Mouse (Mus musculus) MEL (cell line): ENCODE results near the gene Hhex. TPM values are rescaled to one million over a fixed set of nuclear protein-coding genes. Genes with fewer than 3 reads are reported as not detected.
A peak's percentile ranks its signal among the peaks of the same experiment; 100 is the strongest.

Source experiments
- DNase-seq: peaks from one replicate; pipeline ENCODE4 v3.0.0; 2011; ENCODE audit warnings: low read depth, low spot score
- H3K27ac ChIP-seq: 2 replicates; pipeline ENCODE4 v1.5.1; 2012; ENCODE audit warnings: low read depth, mild to moderate bottlenecking, control low read depth, low read length, moderate library complexity; ENCODE audit not compliant: control insufficient read depth
- H3K27me3 ChIP-seq, 2 experiments: fragments of 150-350 bp in 1 of 2; sonication (generic) in 1 of 2; 2 replicates each; pipeline ENCODE4 v1.6.1; 2012; ENCODE audit warnings: low read length in 2 of 2, mild to moderate bottlenecking in 2 of 2, improper control_type of control experiment in 1 of 2, moderate library complexity in 1 of 2; ENCODE audit not compliant: insufficient read depth in 2 of 2, control insufficient read depth in 1 of 2
- H3K36me3 ChIP-seq, 2 experiments: 2 replicates each; pipeline ENCODE4 v1.6.1; 2012 to 2014; ENCODE audit warnings: low read length in 2 of 2, improper control_type of control experiment in 1 of 2, inconsistent platforms in 1 of 2, mild to moderate bottlenecking in 1 of 2; ENCODE audit not compliant: insufficient read depth in 2 of 2, control insufficient read depth in 1 of 2
- H3K4me1 ChIP-seq, 2 experiments: fragments of 150-350 bp in 1 of 2; sonication (generic) in 1 of 2; 2 replicates each; pipeline ENCODE4 v1.6.1; 2012; ENCODE audit warnings: low read length in 2 of 2, improper control_type of control experiment in 1 of 2, mild to moderate bottlenecking in 1 of 2; ENCODE audit not compliant: insufficient read depth in 2 of 2, control insufficient read depth in 1 of 2
- H3K4me3 ChIP-seq, 2 experiments: fragments of 150-350 bp in 1 of 2; sonication (generic) in 1 of 2; 2 replicates each; pipeline ENCODE4 v1.5.1; 2012; ENCODE audit warnings: low read depth in 2 of 2, low read length in 2 of 2, mild to moderate bottlenecking in 2 of 2, moderate library complexity in 2 of 2, control low read depth in 1 of 2, improper control_type of control experiment in 1 of 2; ENCODE audit not compliant: control insufficient read depth in 1 of 2, insufficient read depth in 1 of 2
- H3K79me2 ChIP-seq: 2 replicates; pipeline ENCODE4 v1.6.1; 2012; ENCODE audit warnings: mild to moderate bottlenecking, low read length, moderate library complexity; ENCODE audit not compliant: control insufficient read depth, poor library complexity, insufficient read depth
- H3K9ac ChIP-seq: 2 replicates; pipeline ENCODE4 v1.6.1; 2012; ENCODE audit warnings: low read depth, mild to moderate bottlenecking, control low read depth, low read length, moderate library complexity; ENCODE audit not compliant: control insufficient read depth, poor library complexity, severe bottlenecking
- H3K9me3 ChIP-seq: fragments of 150-350 bp; sonication (generic); replicated peaks from 2 replicates; pipeline ENCODE4 v1.6.1; 2012; ENCODE audit warnings: mild to moderate bottlenecking, low read length, improper control_type of control experiment, moderate library complexity; ENCODE audit not compliant: insufficient read depth
- CHD1 ChIP-seq: IDR thresholded peaks from 2 replicates; pipeline ENCODE4 v1.6.1; 2012; ENCODE audit warnings: low read depth, mild to moderate bottlenecking, inconsistent platforms, low read length, improper control_type of control experiment
- CHD2 ChIP-seq: IDR thresholded peaks from 2 replicates; pipeline ENCODE4 v1.6.1; 2011; ENCODE audit warnings: low read length, improper control_type of control experiment
- E2F4 ChIP-seq: IDR thresholded peaks from 2 replicates; pipeline ENCODE4 v1.6.1; 2011; ENCODE audit warnings: low read depth, low read length, improper control_type of control experiment, borderline replicate concordance
- EP300 ChIP-seq, 2 experiments: IDR thresholded peaks; 2 replicates each; pipeline ENCODE4 v1.6.1; 2011; ENCODE audit warnings: improper control_type of control experiment in 2 of 2, low read length in 2 of 2, low read depth in 1 of 2, mild to moderate bottlenecking in 1 of 2
- ETS1 ChIP-seq: IDR thresholded peaks from 2 replicates; pipeline ENCODE4 v1.6.1; 2012; ENCODE audit warnings: low read depth, mild to moderate bottlenecking, inconsistent platforms, low read length, improper control_type of control experiment, moderate library complexity
- GABPA ChIP-seq: IDR thresholded peaks from 2 replicates; pipeline ENCODE4 v1.6.1; 2012; ENCODE audit warnings: low read depth, mild to moderate bottlenecking, inconsistent platforms, low read length, improper control_type of control experiment, moderate library complexity
- GATA1 ChIP-seq: IDR thresholded peaks from 2 replicates; pipeline ENCODE4 v1.6.1; 2011; ENCODE audit warnings: low read depth, low read length, improper control_type of control experiment
- JUND ChIP-seq: IDR thresholded peaks from 2 replicates; pipeline ENCODE4 v1.6.1; 2011; ENCODE audit warnings: low read depth, mild to moderate bottlenecking, improper control_type of control experiment, low read length
- KAT2A ChIP-seq: conservative IDR thresholded peaks from 2 replicates; pipeline ENCODE4 v1.6.1; 2012; ENCODE audit warnings: low read depth, low read length, improper control_type of control experiment, inconsistent platforms
- MAFK ChIP-seq: IDR thresholded peaks from 2 replicates; pipeline ENCODE4 v1.6.1; 2011; ENCODE audit warnings: low read depth, mild to moderate bottlenecking, low read length, improper control_type of control experiment, borderline replicate concordance
- MAZ ChIP-seq: IDR thresholded peaks from 2 replicates; pipeline ENCODE4 v1.6.1; 2012; ENCODE audit warnings: low read depth, mild to moderate bottlenecking, inconsistent platforms, low read length, improper control_type of control experiment
- MXI1 ChIP-seq: IDR thresholded peaks from 2 replicates; pipeline ENCODE4 v1.6.1; 2011; ENCODE audit warnings: mild to moderate bottlenecking, low read depth, low read length, improper control_type of control experiment
- MYB ChIP-seq: IDR thresholded peaks from 2 replicates; pipeline ENCODE4 v1.6.1; 2011; ENCODE audit warnings: mild to moderate bottlenecking, low read depth, low read length, improper control_type of control experiment
- MYC ChIP-seq: IDR thresholded peaks from 2 replicates; pipeline ENCODE4 v1.6.1; 2011; ENCODE audit warnings: low read depth, mild to moderate bottlenecking, low read length, improper control_type of control experiment, moderate library complexity
- NELFE ChIP-seq: IDR thresholded peaks from 2 replicates; pipeline ENCODE4 v1.6.1; 2011; ENCODE audit warnings: low read depth, low read length, improper control_type of control experiment
- POLR2AphosphoS2 ChIP-seq: IDR thresholded peaks from 2 replicates; pipeline ENCODE4 v1.6.1; 2011; ENCODE audit warnings: low read length, improper control_type of control experiment
- RAD21 ChIP-seq: IDR thresholded peaks from 2 replicates; pipeline ENCODE4 v1.6.1; 2011; ENCODE audit warnings: mild to moderate bottlenecking, low read depth, low read length, improper control_type of control experiment
- RCOR1 ChIP-seq: IDR thresholded peaks from 2 replicates; pipeline ENCODE4 v1.6.1; 2012; ENCODE audit warnings: low read depth, mild to moderate bottlenecking, inconsistent platforms, low read length, improper control_type of control experiment
- TBP ChIP-seq: IDR thresholded peaks from 2 replicates; pipeline ENCODE4 v1.8.0; 2011; ENCODE audit warnings: low read depth, low read length, improper control_type of control experiment
- TCF12 ChIP-seq: IDR thresholded peaks from 2 replicates; pipeline ENCODE4 v1.6.1; 2014; ENCODE audit warnings: low read depth, mild to moderate bottlenecking, inconsistent platforms, low read length, improper control_type of control experiment, moderate library complexity
- UBTF ChIP-seq: IDR thresholded peaks from 2 replicates; pipeline ENCODE4 v1.6.1; 2012; ENCODE audit warnings: low read depth, mild to moderate bottlenecking, inconsistent platforms, low read length, improper control_type of control experiment, moderate library complexity, borderline replicate concordance; ENCODE audit not compliant: insufficient read depth
- USF1 ChIP-seq: IDR thresholded peaks from 2 replicates; pipeline ENCODE4 v1.6.1; 2014; ENCODE audit warnings: low read depth, mild to moderate bottlenecking, inconsistent platforms, low read length, improper control_type of control experiment, moderate library complexity
- USF2 ChIP-seq, 2 experiments: IDR thresholded peaks; 2 replicates each; pipeline ENCODE4 v1.6.1; 2011 to 2012; ENCODE audit warnings: improper control_type of control experiment in 2 of 2, low read length in 2 of 2, borderline replicate concordance in 1 of 2, inconsistent platforms in 1 of 2, low read depth in 1 of 2, mild to moderate bottlenecking in 1 of 2; ENCODE audit not compliant: insufficient read depth in 1 of 2
- ZC3H11A ChIP-seq: IDR thresholded peaks from 2 replicates; pipeline ENCODE4 v1.6.1; 2012; ENCODE audit warnings: low read depth, mild to moderate bottlenecking, inconsistent platforms, low read length, improper control_type of control experiment
- ZMIZ1 ChIP-seq: IDR thresholded peaks from 2 replicates; pipeline ENCODE4 v1.6.1; 2012; ENCODE audit warnings: low read depth, mild to moderate bottlenecking, inconsistent platforms, low read length, improper control_type of control experiment, moderate library complexity
- polyA plus RNA-seq, 2 experiments: library from polyadenylated mRNA; stranded (reverse) in 1 of 2; unstranded in 1 of 2; fragments of >175 nt in 1 of 2; fragments of >200 nt in 1 of 2; gene quantifications; 2 replicates each; pipeline versions ENCODE4 v1.2.1 to v1.2.4; 2012; ENCODE audit warnings: low replicate concordance in 2 of 2, low read depth in 1 of 2; ENCODE audit not compliant: insufficient read length in 2 of 2, insufficient read depth in 1 of 2, missing spikeins in 1 of 2
- total RNA-seq: library from RNA; depleted of rRNA; stranded (reverse); fragments of 300-350 nt; gene quantifications from 2 replicates; pipeline ENCODE4 v1.2.3, GENCODE M21; 2012

The Hhex gene
- total and polyA plus RNA-seq, 3 experiments: not detected

- TF ChIP-seq RCOR1 (no peak), ZMIZ1 (no peak), MYB (no peak), UBTF (no peak), NELFE (no peak), RAD21 (no peak), USF2 (IDR thresholded peaks at IDR 0.05; ENCODE audit: borderline replicate concordance in 1 of 2, insufficient read depth in 1 of 2, low read depth in 1 of 2, low read length in 2 of 2) (no peak), MYC (no peak), EP300 (IDR thresholded peaks at IDR 0.05; ENCODE audit: low read depth in 1 of 2, low read length in 2 of 2) (peak in 1 of 2 experiments; percentile 37; a peak in 1 of 4 replicates), GABPA (no peak)
These were observed 13.6 kb downstream of the Hhex start (continued) for GRCm38 (mm10) chr19:37448212-37448611.

GRCm38 (mm10) chr19:37449246-37449645 lies 14.6 kb downstream of the Hhex start:
- Histone ChIP-seq H3K79me2 (no peaks in the 10 kb centered on the region), H3K9ac (no peak overlapping the region), H3K36me3 (peaks cover 0 to 5% of the 10 kb centered on the region in 2 experiments; a peak in 2 of 4 replicates), H3K4me1 (peaks cover 0 to 2% of the 10 kb centered on the region in 2 experiments; a peak in 2 of 4 replicates), H3K27me3 (no peaks in the 10 kb centered on the region), H3K9me3 (no peaks in the 10 kb centered on the region), H3K4me3 (no peak overlapping the region), H3K27ac (no peak overlapping the region)
- TF ChIP-seq POLR2AphosphoS2 (no peak), MAZ (no peak), KAT2A (no peak), CHD1 (no peak), GATA1 (no peak), TBP (no peak)
- no peak for DNase-seq

GRCm38 (mm10) chr19:37455528-37455927 lies 20.9 kb downstream of the Hhex start:
- H3K27me3 ChIP-seq: no peaks in the 10 kb centered on the region
- H3K9me3 ChIP-seq: no peaks in the 10 kb centered on the region
- H3K36me3 ChIP-seq: no peaks in the 10 kb centered on the region
- H3K9ac ChIP-seq: no peak overlapping the region
- no peak overlapping the region for H3K4me3 ChIP-seq
- H3K79me2 ChIP-seq: no peaks in the 10 kb centered on the region
- TF ChIP-seq ZC3H11A (no peak), E2F4 (no peak), GABPA (no peak), JUND (no peak), USF2 (IDR thresholded peaks at IDR 0.05; ENCODE audit: borderline replicate concordance in 1 of 2, insufficient read depth in 1 of 2, low read depth in 1 of 2, low read length in 2 of 2) (no peak), ETS1 (no peak), CHD2 (no peak), USF1 (no peak), MAFK (no peak), MXI1 (no peak), ZMIZ1 (no peak), TCF12 (no peak), UBTF (no peak), RAD21 (no peak)
- no peak for DNase-seq
- no peaks in the 10 kb centered on the region for H3K4me1 ChIP-seq
- H3K27ac ChIP-seq: no peak overlapping the region
